Mouse (Mus musculus) thymus, adult 2 months (tissue): Measurements from ENCODE around the gene Gsta4.

ENCODE experiments used
- CTCF ChIP-seq: fragments of 200-500 bp; IDR thresholded peaks from 2 replicates; pipeline ENCODE4 v1.5.1; 2012; ENCODE audit warnings: mild to moderate bottlenecking, control low read depth, low read length, moderate library complexity, borderline replicate concordance; ENCODE audit not compliant: control insufficient read depth, poor library complexity, insufficient read depth; ENCODE audit errors: extremely low read depth
- POLR2A ChIP-seq: fragments of 200-500 bp; IDR thresholded peaks from 2 replicates; pipeline ENCODE4 v1.6.1; 2012; ENCODE audit warnings: mild to moderate bottlenecking, low read length, control low read depth, moderate library complexity; ENCODE audit not compliant: control insufficient read depth, poor library complexity, insufficient read depth; ENCODE audit errors: extremely low read depth

GRCm38 (mm10) chr9:78175277-78176200, 7.0 kb upstream of the Gsta4 start:
- TF ChIP-seq CTCF (peak; percentile 63), POLR2A (peak; percentile 96)
